Mouse (Mus musculus) stomach, postnatal 0 days (tissue): ENCODE results near the gene Ints13.

Source experiments
- CTCF ChIP-seq: IDR thresholded peaks from 2 replicates; pipeline ENCODE4 v1.5.1; 2016; ENCODE audit warnings: antibody characterized with exemption, low read depth, mild to moderate bottlenecking, moderate library complexity
- EP300 ChIP-seq: optimal IDR thresholded peaks from 2 replicates; pipeline ENCODE3; 2016; ENCODE audit warnings: antibody characterized with exemption

GRCm38 (mm10) chr6:146583366-146584046 is 5.9 kb upstream of the Ints13 start:
- TF ChIP-seq CTCF: no peak
- no peak for TF ChIP-seq EP300
